Mouse (Mus musculus): ENCODE measurements around the gene Cldn15. TPM values are rescaled to one million over a fixed set of nuclear protein-coding genes. Genes with fewer than 3 reads are reported as not detected.
A peak's percentile ranks its signal among the peaks of the same experiment; 100 is the strongest.

Cldn15 gene
- polyA plus RNA-seq, 2 experiments, result 0.28 to 0.60 TPM

- peak overlapping the region; percentile 94 for H3K9ac ChIP-seq (ENCODE audit: low read depth, low read length, severe bottlenecking)
- peak overlapping the region; percentile 79 for H3K4me2 ChIP-seq (replicated peaks; ENCODE audit: low read depth, low read length, severe bottlenecking)
- H3K27ac ChIP-seq (replicated peaks; ENCODE audit: low read depth, low read length), result no peak overlapping the region
- H3K9me3 ChIP-seq (ENCODE audit: control insufficient read depth, low read length), result no peaks in the 10 kb centered on the region
- peaks cover 50% of the 10 kb centered on the region for H3K36me3 ChIP-seq (ENCODE audit: control insufficient read depth, insufficient read depth, low read length)
- no peak for DNase-seq (ENCODE audit: low spot score)
- H3K4me3 ChIP-seq (replicated peaks; ENCODE audit: low read length), result peak overlapping the region; percentile 78
- H3K4me1 ChIP-seq (ENCODE audit: control insufficient read depth, insufficient read depth, low read length), result peaks cover 11% of the 10 kb centered on the region
- no peak for TF ChIP-seq POLR2A (IDR thresholded peaks at IDR 0.05; ENCODE audit: borderline replicate concordance, extremely low read depth, insufficient read depth, insufficient read length)
- ATAC-seq (ENCODE audit: low FRiP score, low read depth), result no peak
- H3K27me3 ChIP-seq (ENCODE audit: control insufficient read depth, insufficient read depth, low read length), result no peaks in the 10 kb centered on the region
- WGBS, result 71% methylated on average over 4 of the region's 7 CpGs
Measured at GRCm38 (mm10) chr5:136988420-136988819, 22.0 kb downstream of the Cldn15 start.

DNA sequence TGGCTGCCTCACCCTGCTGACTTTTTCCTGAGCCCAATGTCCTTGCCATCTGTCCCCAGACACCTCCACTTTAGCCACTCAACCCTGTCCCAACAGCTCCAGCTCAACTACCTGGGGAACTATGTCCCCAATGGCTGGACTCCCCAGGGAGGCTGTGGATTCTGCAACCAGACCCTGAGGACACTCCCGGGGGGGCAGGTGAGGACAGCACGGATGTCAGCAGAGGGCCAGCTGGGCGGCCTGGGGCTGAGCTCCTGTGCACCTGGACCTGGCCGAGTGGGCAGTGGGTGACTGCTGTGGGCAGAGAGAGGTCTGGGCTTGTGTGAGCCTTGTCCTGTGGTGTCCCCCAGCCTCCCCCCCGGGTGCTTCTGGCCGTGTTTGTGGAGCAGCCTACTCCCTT is 23.4 kb downstream of the Cldn15 start:
- Histone ChIP-seq H3K9ac (ENCODE audit: low read depth, low read length, severe bottlenecking) (no peak overlapping the region), H3K9me3 (ENCODE audit: control insufficient read depth, low read length) (no peaks in the 10 kb centered on the region), H3K27ac (replicated peaks; ENCODE audit: low read depth, low read length) (no peak overlapping the region), H3K4me3 (replicated peaks; ENCODE audit: low read length) (no peak overlapping the region), H3K4me2 (replicated peaks; ENCODE audit: low read depth, low read length, severe bottlenecking) (no peak overlapping the region), H3K27me3 (ENCODE audit: control insufficient read depth, insufficient read depth, low read length) (no peaks in the 10 kb centered on the region), H3K36me3 (ENCODE audit: control insufficient read depth, insufficient read depth, low read length) (peaks cover 60% of the 10 kb centered on the region), H3K4me1 (ENCODE audit: control insufficient read depth, insufficient read depth, low read length) (peaks cover 11% of the 10 kb centered on the region)
- ATAC-seq (ENCODE audit: low FRiP score, low read depth) (no peak), DNase-seq (ENCODE audit: low spot score) (no peak)
- no peak for TF ChIP-seq POLR2A (IDR thresholded peaks at IDR 0.05; ENCODE audit: borderline replicate concordance, extremely low read depth, insufficient read depth, insufficient read length)
- WGBS, result 81% methylated on average over 5 of the region's 6 CpGs

DNA sequence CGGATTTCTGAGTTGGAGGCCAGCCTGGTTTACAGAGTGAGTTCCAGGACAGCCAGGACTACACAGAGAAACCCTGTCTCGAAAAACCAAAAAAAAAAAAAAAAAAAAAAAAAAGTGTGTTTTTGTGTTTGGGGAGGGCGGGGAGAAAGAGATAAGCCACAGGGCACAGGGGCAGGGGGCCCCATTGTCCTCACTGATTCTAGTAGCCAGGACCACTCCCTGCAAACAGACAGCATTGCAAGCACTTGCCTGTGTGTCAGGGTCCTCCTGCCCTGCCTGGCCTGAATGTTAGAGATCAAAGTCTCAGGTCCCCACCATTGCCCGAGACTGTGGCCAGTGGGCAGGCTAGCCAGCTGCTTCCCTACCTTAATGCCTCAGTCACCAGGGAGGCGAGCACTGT is 33.0 kb downstream of the Cldn15 start:
- Histone ChIP-seq H3K9ac (ENCODE audit: low read depth, low read length, severe bottlenecking) (no peak overlapping the region), H3K4me3 (replicated peaks; ENCODE audit: low read length) (no peak overlapping the region), H3K9me3 (ENCODE audit: control insufficient read depth, low read length) (no peaks in the 10 kb centered on the region), H3K4me1 (ENCODE audit: control insufficient read depth, insufficient read depth, low read length) (no peaks in the 10 kb centered on the region), H3K4me2 (replicated peaks; ENCODE audit: low read depth, low read length, severe bottlenecking) (no peak overlapping the region), H3K27me3 (ENCODE audit: control insufficient read depth, insufficient read depth, low read length) (no peaks in the 10 kb centered on the region), H3K27ac (replicated peaks; ENCODE audit: low read depth, low read length) (no peak overlapping the region), H3K36me3 (ENCODE audit: control insufficient read depth, insufficient read depth, low read length) (peaks cover 19% of the 10 kb centered on the region)
- ATAC-seq (ENCODE audit: low FRiP score, low read depth) (no peak), DNase-seq (ENCODE audit: low spot score) (no peak)
- no peak for TF ChIP-seq POLR2A (IDR thresholded peaks at IDR 0.05; ENCODE audit: borderline replicate concordance, extremely low read depth, insufficient read depth, insufficient read length)
- 55% methylated on average over 3 of the region's 5 CpGs for WGBS

- Histone ChIP-seq H3K4me1 (ENCODE audit: control insufficient read depth, insufficient read depth, low read length) (no peaks in the 10 kb centered on the region), H3K4me3 (replicated peaks; ENCODE audit: low read length) (no peak overlapping the region), H3K36me3 (ENCODE audit: control insufficient read depth, insufficient read depth, low read length) (peaks cover 7% of the 10 kb centered on the region), H3K4me2 (replicated peaks; ENCODE audit: low read depth, low read length, severe bottlenecking) (no peak overlapping the region), H3K27ac (replicated peaks; ENCODE audit: low read depth, low read length) (no peak overlapping the region), H3K9me3 (ENCODE audit: control insufficient read depth, low read length) (no peaks in the 10 kb centered on the region), H3K9ac (ENCODE audit: low read depth, low read length, severe bottlenecking) (no peak overlapping the region), H3K27me3 (ENCODE audit: control insufficient read depth, insufficient read depth, low read length) (no peaks in the 10 kb centered on the region)
- DNase-seq (ENCODE audit: low spot score) (no peak), ATAC-seq (ENCODE audit: low FRiP score, low read depth) (no peak)
- no peak for TF ChIP-seq POLR2A (IDR thresholded peaks at IDR 0.05; ENCODE audit: borderline replicate concordance, extremely low read depth, insufficient read depth, insufficient read length)
- 74% methylated on average over 2 of the region's 2 CpGs for WGBS
Measured at GRCm38 (mm10) chr5:137000612-137001011, 34.2 kb downstream of the Cldn15 start.

DNA sequence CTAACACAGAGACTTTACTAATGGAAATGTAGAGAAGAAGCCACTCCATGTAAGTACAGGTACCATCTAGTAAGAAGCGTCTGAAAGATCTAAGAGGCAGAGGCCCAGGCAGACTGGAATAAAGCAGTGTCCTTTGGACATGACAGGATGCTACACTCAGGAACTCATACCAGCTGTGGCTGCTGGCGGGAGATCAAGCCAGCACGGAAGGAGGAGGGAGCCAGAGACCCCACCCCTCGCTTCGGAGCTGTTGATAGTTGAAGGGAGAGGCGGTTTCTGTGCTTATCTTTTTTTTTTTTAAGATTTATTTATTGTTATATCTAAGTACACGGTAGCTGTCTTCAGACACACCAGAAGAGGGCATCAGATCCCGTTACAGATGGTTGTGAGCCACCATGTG is 40.9 kb downstream of the Cldn15 start:
- Histone ChIP-seq H3K27me3 (ENCODE audit: control insufficient read depth, insufficient read depth, low read length) (no peaks in the 10 kb centered on the region), H3K4me1 (ENCODE audit: control insufficient read depth, insufficient read depth, low read length) (no peaks in the 10 kb centered on the region), H3K4me3 (replicated peaks; ENCODE audit: low read length) (no peak overlapping the region), H3K9ac (ENCODE audit: low read depth, low read length, severe bottlenecking) (no peak overlapping the region), H3K4me2 (replicated peaks; ENCODE audit: low read depth, low read length, severe bottlenecking) (no peak overlapping the region), H3K27ac (replicated peaks; ENCODE audit: low read depth, low read length) (no peak overlapping the region), H3K9me3 (ENCODE audit: control insufficient read depth, low read length) (no peaks in the 10 kb centered on the region), H3K36me3 (ENCODE audit: control insufficient read depth, insufficient read depth, low read length) (no peaks in the 10 kb centered on the region)
- TF ChIP-seq POLR2A (IDR thresholded peaks at IDR 0.05; ENCODE audit: borderline replicate concordance, extremely low read depth, insufficient read depth, insufficient read length), result no peak
- DNase-seq (ENCODE audit: low spot score), result no peak
- no peak for ATAC-seq (ENCODE audit: low FRiP score, low read depth)
- 51% methylated on average over 8 of the region's 8 CpGs for WGBS

DNA sequence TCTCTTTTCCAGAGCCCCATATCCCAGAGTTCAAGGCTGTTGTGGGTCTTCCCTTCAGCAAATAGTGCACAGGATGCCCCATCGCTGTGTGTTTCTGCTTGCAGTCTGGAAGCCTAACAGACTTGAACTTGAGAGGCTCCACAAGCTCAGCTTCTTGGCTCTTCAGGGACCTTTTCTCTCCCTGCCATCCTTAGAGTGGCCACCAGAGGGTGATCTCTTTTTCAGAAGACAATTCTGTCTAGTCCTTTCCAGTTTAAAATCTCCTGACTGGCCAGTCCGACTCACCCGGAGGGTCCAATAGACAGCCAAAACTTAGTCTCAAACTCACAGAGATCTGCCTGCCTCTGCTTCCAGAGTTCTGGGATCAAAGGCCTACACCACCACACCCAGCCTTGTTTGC is 43.6 kb downstream of the Cldn15 start:
- H3K9ac ChIP-seq (ENCODE audit: low read depth, low read length, severe bottlenecking), result no peak overlapping the region
- no peak for DNase-seq (ENCODE audit: low spot score)
- H3K4me1 ChIP-seq (ENCODE audit: control insufficient read depth, insufficient read depth, low read length), result no peaks in the 10 kb centered on the region
- H3K9me3 ChIP-seq (ENCODE audit: control insufficient read depth, low read length), result no peaks in the 10 kb centered on the region
- no peak overlapping the region for H3K4me2 ChIP-seq (replicated peaks; ENCODE audit: low read depth, low read length, severe bottlenecking)
- no peak overlapping the region for H3K27ac ChIP-seq (replicated peaks; ENCODE audit: low read depth, low read length)
- H3K4me3 ChIP-seq (replicated peaks; ENCODE audit: low read length), result no peak overlapping the region
- no peaks in the 10 kb centered on the region for H3K36me3 ChIP-seq (ENCODE audit: control insufficient read depth, insufficient read depth, low read length)
- no peaks in the 10 kb centered on the region for H3K27me3 ChIP-seq (ENCODE audit: control insufficient read depth, insufficient read depth, low read length)
- TF ChIP-seq POLR2A (IDR thresholded peaks at IDR 0.05; ENCODE audit: borderline replicate concordance, extremely low read depth, insufficient read depth, insufficient read length), result no peak
- WGBS, result 41% methylated on average over 3 of the region's 3 CpGs
- no peak for ATAC-seq (ENCODE audit: low FRiP score, low read depth)

Measured in limb, embryonic 14.5 days (tissue).